Mouse (Mus musculus): Measurements from ENCODE around the gene Hspa12b. TPM values are rescaled to one million over a fixed set of nuclear protein-coding genes. Genes with fewer than 3 reads are reported as not detected.

Hspa12b gene
- polyA plus RNA-seq, 1 experiment from 2014 or later = 9.1 TPM

GRCm38 (mm10) chr2:131142592-131142991 is 15.5 kb downstream of the Hspa12b start:
- Histone ChIP-seq H3K9ac (no peak overlapping the region), H3K4me2 (replicated peaks) (peak overlapping the region; percentile 46), H3K27me3 (replicated peaks) (no peaks in the 10 kb centered on the region), H3K4me1 (replicated peaks) (peaks cover 11% of the 10 kb centered on the region), H3K4me3 (replicated peaks) (0 out of 2 replicates have a peak overlapping the region, but pooled peaks have one; percentile 2), H3K36me3 (peaks cover 37% of the 10 kb centered on the region), H3K9me3 (no peaks in the 10 kb centered on the region), H3K27ac (no peak overlapping the region)
- 28% methylated on average over 18 of the region's 18 CpGs for whole genome bisulfite sequencing
- peak; percentile 75 for ATAC-seq

DNA sequence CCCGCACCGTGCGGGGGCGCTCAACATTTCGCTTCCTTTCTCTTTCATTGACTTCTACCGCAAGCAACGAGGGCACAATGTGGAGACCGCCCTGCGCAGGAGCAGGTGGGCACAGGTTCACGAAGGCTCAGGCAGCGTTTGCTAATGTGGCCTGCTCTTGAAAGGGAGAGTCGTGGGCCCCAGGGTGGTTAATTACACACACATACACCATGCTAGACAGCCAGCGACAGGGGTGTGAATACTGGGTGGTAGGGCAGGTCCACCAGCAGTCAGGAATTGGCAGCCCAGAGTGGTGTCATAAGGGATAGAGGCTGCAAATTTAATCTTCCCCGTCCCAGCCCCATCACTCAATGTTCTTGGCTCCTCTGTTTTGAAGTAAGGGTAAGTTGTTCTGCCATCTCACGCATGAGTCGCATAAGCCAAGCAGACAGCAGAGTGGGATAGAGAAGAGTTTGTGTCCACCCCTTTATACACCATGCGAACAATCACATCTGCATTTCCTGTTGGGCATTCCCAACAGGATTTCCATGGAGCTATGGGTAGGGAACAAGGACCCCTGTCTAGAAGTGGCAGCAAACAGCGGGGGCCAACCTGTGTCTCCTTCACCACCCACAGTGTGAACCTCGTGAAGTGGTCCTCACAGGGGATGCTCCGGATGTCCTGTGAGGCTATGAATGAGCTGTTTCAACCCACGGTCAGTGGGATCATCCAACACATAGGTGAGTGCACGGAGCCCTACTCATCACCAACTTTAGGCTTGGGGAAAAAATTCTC is 16.1 kb downstream of the Hspa12b start:
- ATAC-seq = peak; percentile 16; the same call in 1 of the 2 replicates
- Histone ChIP-seq H3K27ac (no peak overlapping the region), H3K27me3 (replicated peaks) (no peaks in the 10 kb centered on the region), H3K4me3 (replicated peaks) (0 out of 2 replicates have a peak overlapping the region, but pooled peaks have one; percentile 2), H3K36me3 (peaks cover 42% of the 10 kb centered on the region), H3K4me2 (replicated peaks) (peak overlapping the region; percentile 46), H3K9me3 (no peaks in the 10 kb centered on the region), H3K4me1 (replicated peaks) (peaks cover 11% of the 10 kb centered on the region), H3K9ac (no peak overlapping the region)
- 70% methylated on average over 22 of the region's 22 CpGs for WGBS

DNA sequence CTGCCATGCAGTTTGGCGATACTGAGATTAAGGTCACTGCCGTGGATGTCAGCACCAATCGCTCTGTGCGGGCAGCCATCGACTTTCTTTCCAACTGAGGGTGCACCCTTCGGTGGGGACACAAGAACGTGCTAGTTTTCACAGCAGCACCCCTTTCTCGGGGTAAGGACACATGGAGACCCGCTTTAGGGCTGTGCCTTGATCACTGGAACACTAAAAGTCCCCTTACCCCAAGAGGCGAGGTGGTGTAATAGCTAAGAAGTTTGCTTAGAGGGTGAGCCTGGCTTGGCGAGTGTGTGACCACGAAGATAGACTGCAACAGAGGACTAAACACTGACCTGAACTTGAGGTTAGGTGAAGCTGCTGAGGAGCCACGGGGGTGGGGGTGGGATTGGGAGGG is 18.0 kb downstream of the Hspa12b start:
- Histone ChIP-seq H3K4me2 (replicated peaks) (no peak overlapping the region), H3K4me1 (replicated peaks) (peaks cover 6% of the 10 kb centered on the region), H3K36me3 (peaks cover 47% of the 10 kb centered on the region), H3K27me3 (replicated peaks) (no peaks in the 10 kb centered on the region), H3K9ac (no peak overlapping the region), H3K27ac (no peak overlapping the region), H3K4me3 (replicated peaks) (no peak overlapping the region), H3K9me3 (no peaks in the 10 kb centered on the region)
- WGBS = 67% methylated on average over 13 of the region's 13 CpGs
- no peak for ATAC-seq

DNA sequence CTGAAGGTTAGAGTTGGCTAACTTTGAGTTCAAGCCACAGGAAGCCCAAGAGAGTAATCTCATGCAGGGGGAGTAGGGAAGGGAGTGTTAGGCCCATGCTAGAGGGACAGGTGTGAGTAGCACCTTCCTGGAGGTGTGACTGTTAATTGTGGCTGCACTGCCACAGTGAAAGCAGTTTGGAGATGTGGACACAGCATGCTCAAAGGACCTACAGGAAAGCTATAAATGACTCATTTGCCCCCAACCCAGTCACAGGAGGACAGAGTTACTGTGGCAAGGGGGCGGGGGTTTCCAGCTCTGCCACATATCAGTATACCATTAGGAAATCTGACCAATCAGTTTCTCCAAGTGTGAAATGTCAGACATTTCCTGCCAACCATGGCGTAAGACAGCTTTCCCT is 18.5 kb downstream of the Hspa12b start:
- Histone ChIP-seq H3K27me3 (replicated peaks) (no peaks in the 10 kb centered on the region), H3K27ac (no peak overlapping the region), H3K4me2 (replicated peaks) (no peak overlapping the region), H3K9me3 (no peaks in the 10 kb centered on the region), H3K4me3 (replicated peaks) (no peak overlapping the region), H3K9ac (no peak overlapping the region), H3K4me1 (replicated peaks) (peaks cover 5% of the 10 kb centered on the region), H3K36me3 (peaks cover 49% of the 10 kb centered on the region)
- WGBS = 89% methylated on average over 2 of the region's 2 CpGs
- ATAC-seq = no peak

GRCm38 (mm10) chr2:131146193-131147042 is 19.3 kb downstream of the Hspa12b start:
- no peak overlapping the region for H3K27ac ChIP-seq
- no peak for ATAC-seq
- peaks cover 5% of the 10 kb centered on the region for H3K4me1 ChIP-seq (replicated peaks)
- H3K27me3 ChIP-seq (replicated peaks) = no peaks in the 10 kb centered on the region
- no peaks in the 10 kb centered on the region for H3K9me3 ChIP-seq
- H3K4me2 ChIP-seq (replicated peaks) = no peak overlapping the region
- H3K36me3 ChIP-seq = peaks cover 54% of the 10 kb centered on the region
- 83% methylated on average over 21 of the region's 21 CpGs for WGBS
- H3K4me3 ChIP-seq (replicated peaks) = no peak overlapping the region
- no peak overlapping the region for H3K9ac ChIP-seq

- H3K4me1 ChIP-seq (replicated peaks) = peaks cover 5% of the 10 kb centered on the region
- no peak overlapping the region for H3K4me3 ChIP-seq (replicated peaks)
- no peak overlapping the region for H3K4me2 ChIP-seq (replicated peaks)
- no peak for ATAC-seq
- peaks cover 55% of the 10 kb centered on the region for H3K36me3 ChIP-seq
- H3K9me3 ChIP-seq = no peaks in the 10 kb centered on the region
- H3K27me3 ChIP-seq (replicated peaks) = no peaks in the 10 kb centered on the region
- H3K9ac ChIP-seq = no peak overlapping the region
- H3K27ac ChIP-seq = no peak overlapping the region
- WGBS = 92% methylated on average over 8 of the region's 8 CpGs
Measured at GRCm38 (mm10) chr2:131147043-131147365, 19.9 kb downstream of the Hspa12b start.

- Histone ChIP-seq H3K9ac (no peak overlapping the region), H3K4me1 (replicated peaks) (no peaks in the 10 kb centered on the region), H3K27ac (no peak overlapping the region), H3K9me3 (no peaks in the 10 kb centered on the region), H3K4me3 (replicated peaks) (no peak overlapping the region), H3K27me3 (replicated peaks) (no peaks in the 10 kb centered on the region), H3K4me2 (replicated peaks) (no peak overlapping the region), H3K36me3 (peaks cover 57% of the 10 kb centered on the region)
- ATAC-seq = no peak
- WGBS = 85% methylated on average over 8 of the region's 8 CpGs
Measured at GRCm38 (mm10) chr2:131148353-131149253, 21.5 kb downstream of the Hspa12b start.

GRCm38 (mm10) chr2:131149254-131149578 is 22.1 kb downstream of the Hspa12b start:
- Histone ChIP-seq H3K9ac (no peak overlapping the region), H3K9me3 (no peaks in the 10 kb centered on the region), H3K27me3 (replicated peaks) (no peaks in the 10 kb centered on the region), H3K27ac (no peak overlapping the region), H3K4me3 (replicated peaks) (no peak overlapping the region), H3K36me3 (peaks cover 55% of the 10 kb centered on the region), H3K4me2 (replicated peaks) (no peak overlapping the region), H3K4me1 (replicated peaks) (no peaks in the 10 kb centered on the region)
- ATAC-seq = no peak
- WGBS = 91% methylated on average over 3 of the region's 3 CpGs

GRCm38 (mm10) chr2:131152166-131152730 is 25.2 kb downstream of the Hspa12b start:
- Histone ChIP-seq H3K4me3 (replicated peaks) (no peak overlapping the region), H3K9me3 (no peaks in the 10 kb centered on the region), H3K9ac (no peak overlapping the region), H3K4me2 (replicated peaks) (no peak overlapping the region), H3K36me3 (peaks cover 36% of the 10 kb centered on the region), H3K4me1 (replicated peaks) (no peaks in the 10 kb centered on the region), H3K27ac (no peak overlapping the region), H3K27me3 (replicated peaks) (no peaks in the 10 kb centered on the region)
- 84% methylated on average over 7 of the region's 7 CpGs for WGBS
- no peak for ATAC-seq

GRCm38 (mm10) chr2:131154036-131154435 is 27.0 kb downstream of the Hspa12b start:
- Histone ChIP-seq H3K9ac (no peak overlapping the region), H3K4me3 (replicated peaks) (no peak overlapping the region), H3K4me1 (replicated peaks) (peaks cover 5% of the 10 kb centered on the region), H3K27me3 (replicated peaks) (no peaks in the 10 kb centered on the region), H3K36me3 (peaks cover 21% of the 10 kb centered on the region), H3K9me3 (no peaks in the 10 kb centered on the region), H3K27ac (no peak overlapping the region), H3K4me2 (replicated peaks) (no peak overlapping the region)
- ATAC-seq = no peak
- WGBS = 88% methylated on average over 4 of the region's 4 CpGs

- 94% methylated on average over 7 of the region's 7 CpGs for WGBS
- H3K36me3 ChIP-seq = peaks cover 8% of the 10 kb centered on the region; the same call in 1 of the 2 replicates
- H3K9me3 ChIP-seq = no peaks in the 10 kb centered on the region
- no peak for ATAC-seq
- no peak overlapping the region for H3K27ac ChIP-seq
- no peaks in the 10 kb centered on the region for H3K27me3 ChIP-seq (replicated peaks)
- H3K9ac ChIP-seq = no peak overlapping the region
- H3K4me3 ChIP-seq (replicated peaks) = no peak overlapping the region
- H3K4me1 ChIP-seq (replicated peaks) = peaks cover 8% of the 10 kb centered on the region
- no peak overlapping the region for H3K4me2 ChIP-seq (replicated peaks)
Measured at GRCm38 (mm10) chr2:131156987-131157386, 29.9 kb downstream of the Hspa12b start.
